Mouse (Mus musculus) forebrain, postnatal 0 days (tissue): Measurements from ENCODE around the gene Rgs8. TPM values are rescaled to one million over a fixed set of nuclear protein-coding genes. Genes with fewer than 3 reads are reported as not detected.

ENCODE experiments used
- ATAC-seq: fragments of 200-750 bp; cut with Nextera tagmentation; 2 replicates; pipeline ENCODE4 v1.8.0; 2017; ENCODE audit warnings: mild to moderate bottlenecking, moderate library complexity
- DNase-seq: peaks from one replicate; pipeline ENCODE4 v3.0.0-alpha.2; 2015
- H3K27ac ChIP-seq: fragments of 300-500 bp; sonication (generic); 2 replicates; pipeline ENCODE4 v1.5.1; 2014; ENCODE audit warnings: low read depth, mild to moderate bottlenecking, antibody characterized with exemption, low read length, moderate library complexity, mixed read lengths
- H3K27me3 ChIP-seq: fragments of 300-500 bp; sonication (generic); 2 replicates; pipeline ENCODE4 v1.6.1; 2014; ENCODE audit warnings: mild to moderate bottlenecking, low read length, mixed read lengths; ENCODE audit not compliant: insufficient read depth
- H3K36me3 ChIP-seq: fragments of 300-500 bp; sonication (generic); 2 replicates; pipeline ENCODE4 v1.6.1; 2014; ENCODE audit warnings: mild to moderate bottlenecking, moderate library complexity; ENCODE audit not compliant: insufficient read depth
- H3K4me1 ChIP-seq: fragments of 300-500 bp; sonication (generic); 2 replicates; pipeline ENCODE4 v1.6.1; 2014; ENCODE audit warnings: antibody characterized with exemption; ENCODE audit not compliant: insufficient read depth
- H3K4me2 ChIP-seq: fragments of 300-500 bp; sonication (generic); 2 replicates; pipeline ENCODE4 v1.6.1; 2014; ENCODE audit warnings: low read depth, mild to moderate bottlenecking, moderate library complexity
- H3K4me3 ChIP-seq: fragments of 300-500 bp; sonication (generic); 2 replicates; pipeline ENCODE4 v1.5.1; 2014; ENCODE audit warnings: low read depth, low read length, mixed read lengths
- H3K9ac ChIP-seq: fragments of 300-500 bp; sonication (generic); 2 replicates; pipeline ENCODE4 v1.6.1; 2014; ENCODE audit warnings: mild to moderate bottlenecking
- H3K9me3 ChIP-seq: fragments of 300-500 bp; sonication (generic); 2 replicates; pipeline ENCODE4 v1.6.1; 2016; ENCODE audit warnings: low read length
- CTCF ChIP-seq: sonication (generic); IDR thresholded peaks from 2 replicates; pipeline ENCODE4 v1.5.1; 2016; ENCODE audit warnings: antibody characterized with exemption, control low read depth, low read depth
- WGBS: fragments of 180-500 bp; shearing (Covaris S2); extraction: QIAGEN DNeasy Blood & Tissue Kit; methylation state at CpG from one replicate; pipeline ENCODE4 v1.1.7; 2014; 5-methylcytosine and 5-hydroxymethylcytosine counted together
- polyA plus RNA-seq: library from polyadenylated mRNA; unstranded; fragments of >200 nt; fragmentation: Nextera tagmentation; extraction: Ambion mirVana; gene quantifications from 2 replicates; pipeline ENCODE4 v1.2.1, GENCODE M21; 2015
- total RNA-seq: library from RNA; depleted of rRNA; stranded (reverse); fragments of >200 nt; gene quantifications from 2 replicates; pipeline ENCODE4 v1.2.3, GENCODE M21; 2014

Rgs8 gene
- total and polyA plus RNA-seq, 2 experiments from 2014 or later = 16.6 to 22.7 TPM

- Histone ChIP-seq H3K4me3 (no peak overlapping the region), H3K4me2 (no peak overlapping the region), H3K27me3 (no peaks in the 10 kb centered on the region), H3K4me1 (0 out of 2 replicates have a peak, but pooled peaks cover 3% of the 10 kb centered on the region), H3K27ac (no peak overlapping the region), H3K9ac (no peak overlapping the region), H3K36me3 (no peaks in the 10 kb centered on the region), H3K9me3 (no peaks in the 10 kb centered on the region)
- no peak for TF ChIP-seq CTCF
- ATAC-seq (no peak), DNase-seq (no peak)
- 63% methylated on average over 9 of the region's 9 CpGs for WGBS
These were observed 19.9 kb downstream of the Rgs8 start for GRCm38 (mm10) chr1:153672698-153673097.

GRCm38 (mm10) chr1:153673900-153674299 lies 21.1 kb downstream of the Rgs8 start:
- 69% methylated on average over 12 of the region's 12 CpGs for WGBS
- H3K27ac ChIP-seq = no peak overlapping the region
- 0 out of 2 replicates have a peak, but pooled peaks have one; percentile 19 for ATAC-seq
- H3K4me3 ChIP-seq = no peak overlapping the region
- DNase-seq = no peak
- no peaks in the 10 kb centered on the region for H3K27me3 ChIP-seq
- H3K4me2 ChIP-seq = no peak overlapping the region
- TF ChIP-seq CTCF = no peak
- H3K36me3 ChIP-seq = no peaks in the 10 kb centered on the region
- H3K9ac ChIP-seq = no peak overlapping the region
- no peaks in the 10 kb centered on the region for H3K9me3 ChIP-seq
- peaks cover 2% of the 10 kb centered on the region; the same call in 1 of the 2 replicates for H3K4me1 ChIP-seq

- Histone ChIP-seq H3K4me2 (no peak overlapping the region), H3K4me1 (peaks cover 12% of the 10 kb centered on the region; the same call in 1 of the 2 replicates), H3K27ac (no peak overlapping the region), H3K4me3 (no peak overlapping the region), H3K27me3 (no peaks in the 10 kb centered on the region), H3K9ac (no peak overlapping the region), H3K9me3 (no peaks in the 10 kb centered on the region), H3K36me3 (no peaks in the 10 kb centered on the region)
- 68% methylated on average over 4 of the region's 4 CpGs for WGBS
- DNase-seq = no peak
- peak; percentile 19; the same call in 1 of the 2 replicates for TF ChIP-seq CTCF
- 0 out of 2 replicates have a peak, but pooled peaks have one; percentile 15 for ATAC-seq
These were observed 22.8 kb downstream of the Rgs8 start for GRCm38 (mm10) chr1:153675591-153675990.

- Histone ChIP-seq H3K9me3 (no peaks in the 10 kb centered on the region), H3K27ac (no peak overlapping the region), H3K4me2 (no peak overlapping the region), H3K4me3 (no peak overlapping the region), H3K27me3 (no peaks in the 10 kb centered on the region), H3K4me1 (peaks cover 12% of the 10 kb centered on the region; the same call in 1 of the 2 replicates), H3K9ac (no peak overlapping the region), H3K36me3 (no peaks in the 10 kb centered on the region)
- ATAC-seq (no peak), DNase-seq (no peak)
- 65% methylated on average over 6 of the region's 6 CpGs for WGBS
- no peak for TF ChIP-seq CTCF
These were observed 24.8 kb downstream of the Rgs8 start for GRCm38 (mm10) chr1:153677635-153678034.

GRCm38 (mm10) chr1:153679147-153679546 lies 26.3 kb downstream of the Rgs8 start:
- peak; percentile 38 for DNase-seq
- peak overlapping the region; percentile 22; the same call in 1 of the 2 replicates for H3K9ac ChIP-seq
- H3K4me2 ChIP-seq = peak overlapping the region; percentile 19; the same call in 1 of the 2 replicates
- peaks cover 12% of the 10 kb centered on the region; the same call in 1 of the 2 replicates for H3K4me1 ChIP-seq
- no peaks in the 10 kb centered on the region for H3K27me3 ChIP-seq
- H3K4me3 ChIP-seq = no peak overlapping the region
- no peaks in the 10 kb centered on the region for H3K9me3 ChIP-seq
- TF ChIP-seq CTCF = no peak
- 22% methylated on average over 10 of the region's 10 CpGs for WGBS
- no peaks in the 10 kb centered on the region for H3K36me3 ChIP-seq
- peak overlapping the region; percentile 16; the same call in 1 of the 2 replicates for H3K27ac ChIP-seq
- peak; percentile 58 for ATAC-seq

GRCm38 (mm10) chr1:153679653-153680052 lies 26.8 kb downstream of the Rgs8 start:
- Histone ChIP-seq H3K9me3 (no peaks in the 10 kb centered on the region), H3K9ac (peak overlapping the region; percentile 22; the same call in 1 of the 2 replicates), H3K4me1 (peaks cover 12% of the 10 kb centered on the region; the same call in 1 of the 2 replicates), H3K4me2 (no peak overlapping the region), H3K27ac (no peak overlapping the region), H3K36me3 (no peaks in the 10 kb centered on the region), H3K4me3 (no peak overlapping the region), H3K27me3 (no peaks in the 10 kb centered on the region)
- no peak for TF ChIP-seq CTCF
- ATAC-seq (peak; percentile 33; the same call in 1 of the 2 replicates), DNase-seq (no peak)
- WGBS = 47% methylated on average over 3 of the region's 3 CpGs

- ATAC-seq (no peak), DNase-seq (no peak)
- peaks cover 12% of the 10 kb centered on the region; the same call in 1 of the 2 replicates for H3K4me1 ChIP-seq
- H3K9me3 ChIP-seq = no peaks in the 10 kb centered on the region
- no peak overlapping the region for H3K27ac ChIP-seq
- no peaks in the 10 kb centered on the region for H3K27me3 ChIP-seq
- H3K4me3 ChIP-seq = no peak overlapping the region
- no peaks in the 10 kb centered on the region for H3K36me3 ChIP-seq
- H3K9ac ChIP-seq = no peak overlapping the region
- no peak overlapping the region for H3K4me2 ChIP-seq
- WGBS = 72% methylated on average over 6 of the region's 6 CpGs
- no peak for TF ChIP-seq CTCF
These were observed 27.5 kb downstream of the Rgs8 start for GRCm38 (mm10) chr1:153680363-153680762.
